Mouse (Mus musculus) CH12.LX (cell line): ENCODE measurements around the gene Cyp2d22.
"Not testable (repeated sequence)": the region's sequence is repeated elsewhere in the genome, so short reads cannot be mapped to it uniquely, and the experiment has no call there.

Experiments used
- BHLHE40 ChIP-seq: IDR thresholded peaks from 2 replicates; pipeline ENCODE4 v1.6.1; 2011; ENCODE audit warnings: mild to moderate bottlenecking, low read depth, low read length, improper control_type of control experiment
- CTCF ChIP-seq, 2 experiments: IDR thresholded peaks in 1 of 2; conservative IDR thresholded peaks in 1 of 2; 2 replicates each; pipeline ENCODE4 v1.5.1; 2011 to 2012; ENCODE audit warnings: low read depth in 2 of 2, low read length in 2 of 2, improper control_type of control experiment in 1 of 2, inconsistent platforms in 1 of 2, mild to moderate bottlenecking in 1 of 2, moderate library complexity in 1 of 2
- JUN ChIP-seq: IDR thresholded peaks from 2 replicates; pipeline ENCODE4 v1.6.1; 2011; ENCODE audit warnings: low read depth, mild to moderate bottlenecking, low read length, improper control_type of control experiment, moderate library complexity; ENCODE audit not compliant: insufficient read depth
- MAFK ChIP-seq: IDR thresholded peaks from 2 replicates; pipeline ENCODE4 v1.6.1; 2011; ENCODE audit warnings: low read length, improper control_type of control experiment; ENCODE audit not compliant: insufficient replicate concordance
- POLR2A ChIP-seq: IDR thresholded peaks from 2 replicates; pipeline ENCODE4 v1.6.1; 2011; ENCODE audit warnings: low read depth, mild to moderate bottlenecking, improper control_type of control experiment, low read length
- POLR2AphosphoS2 ChIP-seq: IDR thresholded peaks from 2 replicates; pipeline ENCODE4 v1.6.1; 2011; ENCODE audit warnings: low read depth, low read length, improper control_type of control experiment
- SMC3 ChIP-seq: IDR thresholded peaks from 2 replicates; pipeline ENCODE4 v1.6.1; 2011; ENCODE audit warnings: low read depth, low read length, improper control_type of control experiment
- TBP ChIP-seq: conservative IDR thresholded peaks from 2 replicates; pipeline ENCODE4 v1.6.1; 2011; ENCODE audit warnings: low read depth, low read length, improper control_type of control experiment

DNA sequence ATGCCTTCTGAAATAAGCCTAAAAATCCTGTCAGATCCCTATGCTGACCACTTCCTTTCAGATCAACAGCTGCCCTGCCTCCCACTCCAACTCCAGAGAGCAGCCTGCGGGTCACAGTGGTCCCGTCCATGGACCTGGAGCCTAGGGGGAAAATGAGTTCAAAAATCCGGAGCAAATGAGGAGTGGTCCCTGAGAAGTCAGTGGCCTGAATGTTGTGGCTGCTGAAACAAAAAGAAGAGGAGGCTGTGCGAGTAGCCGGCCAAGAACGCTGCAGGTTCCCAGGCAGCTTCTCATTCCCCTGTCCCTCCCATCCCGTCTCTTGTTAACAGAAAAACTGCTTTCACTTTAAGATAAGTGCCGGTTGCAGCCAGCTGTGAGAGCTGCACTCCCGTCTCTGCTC lies 15.5 kb downstream of the Cyp2d22 start:
- TF ChIP-seq BHLHE40; SMC3; POLR2A; TBP; MAFK; POLR2AphosphoS2; JUN; CTCF (conservative IDR thresholded peaks at IDR 0.05 in 1 of 2, IDR thresholded peaks at IDR 0.05 in 1 of 2; ENCODE audit: low read depth in 2 of 2, low read length in 2 of 2): not testable (repeated sequence)
